Mouse (Mus musculus): ENCODE measurements around the gene Men1. TPM values are rescaled to one million over a fixed set of nuclear protein-coding genes. Genes with fewer than 3 reads are reported as not detected.

Men1 gene
- 16.8 and 18.1 TPM in 2 replicates for polyA plus RNA-seq (2012; rRNA removed)

DNA sequence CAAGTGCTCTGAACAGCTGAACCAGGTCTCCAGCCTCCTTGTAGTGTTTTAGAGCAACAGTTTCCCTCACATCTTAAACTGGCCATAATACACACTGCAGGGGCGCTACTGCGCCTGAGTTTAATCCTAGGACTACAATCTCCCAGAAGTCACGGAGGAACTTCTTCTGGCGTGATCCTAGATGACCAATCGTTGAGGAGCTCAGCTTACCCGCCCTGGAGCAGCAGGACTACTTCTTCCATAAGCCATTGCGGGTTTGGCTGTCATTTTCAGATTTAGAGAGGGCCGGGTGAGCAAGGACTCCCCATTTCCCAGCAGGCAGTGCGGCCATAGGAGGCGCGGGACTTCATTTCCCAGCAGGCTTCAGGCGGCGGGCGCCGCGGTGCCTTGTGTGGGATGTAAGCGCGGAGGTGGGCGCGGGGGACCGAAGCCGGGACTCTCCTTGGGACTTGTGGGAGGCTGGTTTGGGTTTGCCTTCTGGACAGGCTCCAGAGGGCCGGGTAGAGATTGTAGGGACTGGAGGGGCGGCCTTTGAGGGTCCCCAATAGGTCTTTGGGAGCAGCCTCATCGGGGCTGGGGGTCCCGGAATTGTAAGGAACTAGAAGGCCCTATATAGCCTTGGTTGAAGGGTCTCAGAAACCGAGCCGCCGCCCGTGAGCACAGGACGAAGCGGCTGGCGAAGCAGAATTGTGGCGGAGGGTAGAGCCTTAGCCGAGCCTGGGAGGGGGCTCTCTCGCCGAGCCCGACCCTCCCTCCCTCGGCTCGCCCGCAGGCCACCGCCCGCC is at the start of gene Men1:
Gene Men1 (plus strand): TSS at position 307 of the 785 bp plus-strand sequence.

DNA sequence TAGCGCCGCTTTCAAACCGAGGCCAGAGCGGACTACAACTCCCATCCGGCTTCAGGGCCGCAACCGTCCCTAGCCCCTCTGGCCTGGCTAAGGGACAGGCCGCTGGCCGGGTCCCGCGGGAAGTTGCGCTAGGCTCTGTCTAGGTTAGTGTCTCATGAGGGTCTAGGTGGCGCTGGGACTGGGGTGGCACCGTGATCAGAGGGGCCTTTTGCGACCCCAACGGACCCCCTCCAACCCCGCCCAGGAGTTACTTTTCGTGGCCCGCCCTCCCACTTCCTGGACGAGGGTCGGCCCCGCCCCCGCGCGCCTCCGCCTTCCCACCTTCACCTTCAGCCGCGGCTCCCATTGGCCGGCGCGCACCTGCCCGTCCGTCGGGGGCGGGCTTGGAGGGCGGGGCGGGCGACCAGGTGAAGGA is 28.6 kb upstream of the Men1 start, which contains the start of gene Cdc42bpg:
Gene Cdc42bpg (plus strand): TSS at position 320 of the 415 bp plus-strand sequence.

DNA sequence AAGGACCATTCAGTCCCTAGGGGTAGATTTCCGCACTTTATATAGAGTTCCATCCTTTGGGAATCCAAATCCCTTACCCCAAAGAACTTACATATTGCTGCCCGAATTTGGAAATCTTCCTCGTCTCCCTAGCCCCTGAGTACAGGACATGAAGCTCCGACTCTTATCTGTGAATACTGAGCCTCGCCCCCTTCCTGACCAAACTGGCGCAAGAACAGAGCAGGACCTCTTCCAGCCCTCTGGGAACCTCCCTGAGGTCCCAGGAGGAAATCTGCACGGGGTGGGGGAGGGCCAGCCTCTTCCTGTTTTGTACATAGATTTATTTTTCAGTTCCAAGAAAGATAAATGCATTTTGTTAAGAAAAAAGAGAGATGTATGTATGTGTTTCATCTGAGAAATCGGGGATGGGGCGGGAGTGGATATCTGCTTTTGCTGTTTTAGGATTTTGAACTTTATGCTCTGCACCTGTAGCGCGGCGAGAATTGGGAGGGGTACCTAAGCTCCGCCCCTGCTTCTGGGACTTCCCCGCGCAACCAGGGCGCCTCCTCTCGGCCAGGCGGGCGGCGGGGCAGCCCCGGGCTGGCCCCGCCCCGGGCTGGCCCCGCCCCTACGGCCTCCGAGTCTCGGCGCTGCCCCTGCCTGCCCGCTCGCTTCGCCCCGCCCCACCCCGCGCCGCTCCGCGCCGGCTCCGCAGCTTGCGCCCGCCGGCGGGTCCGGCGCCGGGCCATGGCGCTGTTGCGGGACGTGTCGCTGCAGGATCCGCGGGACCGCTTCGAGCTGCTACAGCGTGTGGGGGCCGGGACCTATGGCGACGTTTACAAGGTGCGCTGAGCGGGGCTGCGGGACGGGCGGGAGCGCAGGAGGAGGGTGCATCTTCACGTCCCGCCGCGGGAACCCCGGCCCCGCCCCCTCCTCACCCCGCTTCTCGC is 6.0 kb downstream of the Men1 start, which contains the start of gene Map4k2:
Gene Map4k2 (plus strand): TSS at position 612 of the 929 bp plus-strand sequence.

DNA sequence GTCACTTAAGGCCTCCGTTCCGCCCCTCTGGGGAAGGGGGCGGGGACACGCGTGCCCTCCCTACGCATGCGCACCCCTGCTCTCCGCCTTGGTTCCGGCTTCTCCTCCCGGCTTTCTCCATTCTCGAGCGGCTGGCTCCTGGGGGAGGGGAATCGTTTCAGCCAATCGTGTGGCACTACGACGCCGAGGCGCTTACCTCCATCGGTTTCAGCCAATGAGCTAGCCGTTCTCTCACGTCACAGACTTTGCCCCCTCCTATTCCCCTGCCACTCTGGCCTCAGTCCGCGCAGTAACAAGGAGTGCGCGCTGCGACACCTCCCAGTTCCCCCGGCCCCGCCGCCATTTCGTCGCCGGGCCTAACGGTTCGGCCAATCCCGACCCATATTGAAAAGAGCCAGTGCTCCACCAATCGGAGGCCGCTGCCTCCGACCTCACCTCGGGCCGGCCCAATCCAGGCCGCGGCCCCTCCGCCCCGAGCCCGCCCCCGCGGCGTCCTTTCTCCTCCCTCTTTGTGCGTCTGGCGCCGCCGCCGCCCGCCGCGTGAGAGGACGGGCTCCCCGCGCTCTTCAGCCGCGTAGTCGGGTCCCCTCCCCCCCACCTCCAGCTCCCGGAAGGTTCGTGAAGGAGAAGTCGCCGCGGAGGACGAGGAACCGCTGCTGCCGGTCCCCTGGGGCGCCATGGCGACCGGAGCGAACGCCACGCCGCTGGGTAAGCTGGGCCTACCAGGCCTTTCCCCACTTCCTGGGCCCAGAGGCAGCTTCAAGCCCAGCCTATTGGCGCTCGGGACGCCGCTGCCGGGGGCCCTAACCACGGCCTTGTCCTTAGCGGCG is 28.8 kb downstream of the Men1 start, which contains the start of gene Sf1:
Gene Sf1 (plus strand): TSS at position 280 of the 830 bp plus-strand sequence.

DNA sequence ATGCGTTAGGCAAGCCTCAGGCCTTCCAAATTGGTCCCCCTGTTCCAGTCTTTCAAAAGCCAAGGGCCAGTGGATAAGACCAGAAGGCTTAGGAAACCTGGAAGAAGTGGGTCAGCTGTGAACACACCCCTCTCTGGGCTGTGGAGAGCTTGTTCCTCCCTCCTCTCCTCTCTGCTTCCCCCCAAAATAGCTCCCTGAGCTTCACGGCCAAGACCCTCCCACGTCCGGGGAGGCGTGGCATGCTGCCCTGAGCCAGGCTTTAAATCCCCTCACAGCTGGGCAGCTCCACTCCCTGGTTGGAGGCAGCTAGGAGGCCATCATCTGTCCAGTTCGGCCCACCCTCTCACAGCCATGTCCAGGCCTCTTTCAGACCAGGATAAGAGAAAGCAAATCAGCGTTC is 49.3 kb downstream of the Men1 start, which contains the start of gene Pygm:
Gene Pygm (plus strand): TSS at position 272 of the 400 bp plus-strand sequence.

Other genes with a start within 250 kb of the Men1 start
- gene Cdca5, start 250.0 kb upstream of the Men1 start, polyA plus RNA-seq (2012; rRNA removed) = 11.0 and 11.4 TPM in 2 replicates
- 0.14 and 0.23 TPM in 2 replicates for gene AC131692.1, start 240.6 kb upstream of the Men1 start, polyA plus RNA-seq (2012; rRNA removed)
- 2.1 TPM in 2 replicates for gene Naaladl1, start 229.2 kb upstream of the Men1 start, polyA plus RNA-seq (2012; rRNA removed)
- gene Sac3d1, start 216.3 kb upstream of the Men1 start, polyA plus RNA-seq (2012; rRNA removed) = 12.5 and 12.8 TPM in 2 replicates
- gene Snx15, start 206.7 kb upstream of the Men1 start, polyA plus RNA-seq (2012; rRNA removed) = 32.0 and 35.8 TPM in 2 replicates
- gene Batf2, start 194.0 kb upstream of the Men1 start, polyA plus RNA-seq (2012; rRNA removed) = 1.4 and 1.5 TPM in 2 replicates
- 16.7 and 18.5 TPM in 2 replicates for gene Arl2, start 193.4 kb upstream of the Men1 start, polyA plus RNA-seq (2012; rRNA removed)
- 0.05 TPM in 2 replicates for gene Majin, start 150.6 kb upstream of the Men1 start, polyA plus RNA-seq (2012; rRNA removed)
- gene Gpha2, start 108.6 kb upstream of the Men1 start, polyA plus RNA-seq (2012; rRNA removed) = not detected in 2 replicates
- gene Ppp2r5b, start 99.1 kb upstream of the Men1 start, polyA plus RNA-seq (2012; rRNA removed) = 4.8 and 5.2 TPM in 2 replicates
- gene Atg2a, start 93.3 kb upstream of the Men1 start, polyA plus RNA-seq (2012; rRNA removed) = 5.6 and 6.8 TPM in 2 replicates
- 57.5 and 76.1 TPM in 2 replicates for gene Ehd1, start 58.3 kb upstream of the Men1 start, polyA plus RNA-seq (2012; rRNA removed)
- 4.2 and 5.4 TPM in 2 replicates for gene Cdc42bpg, start 28.5 kb upstream of the Men1 start, polyA plus RNA-seq (2012; rRNA removed)
- 29.5 and 37.2 TPM in 2 replicates for gene Map4k2, start 6.2 kb downstream of the Men1 start, polyA plus RNA-seq (2012; rRNA removed)
- 43.1 and 53.9 TPM in 2 replicates for gene Sf1, start 28.7 kb downstream of the Men1 start, polyA plus RNA-seq (2012; rRNA removed)
- gene Pygm, start 49.4 kb downstream of the Men1 start, polyA plus RNA-seq (2012; rRNA removed) = 3.5 and 4.3 TPM in 2 replicates
- gene Rasgrp2, start 64.4 kb downstream of the Men1 start, polyA plus RNA-seq (2012; rRNA removed) = 80.4 and 84.1 TPM in 2 replicates
- 0.39 and 0.82 TPM in 2 replicates for gene Nrxn2, start 83.8 kb downstream of the Men1 start, polyA plus RNA-seq (2012; rRNA removed)
- 0.01 and 0.04 TPM in 2 replicates for gene Slc22a12, start 208.1 kb downstream of the Men1 start, polyA plus RNA-seq (2012; rRNA removed)

Data from liver, embryonic 18 days (tissue).